Mouse (Mus musculus) hindlimb bud, embryonic 11.5 days (tissue): ENCODE data around the gene Rab3gap2.

Experiments used
- DNase-seq: peaks from one replicate; pipeline ENCODE4 v3.0.0-alpha.2; 2012; ENCODE audit warnings: low read depth, low spot score; ENCODE audit errors: extremely low spot score

Rab3gap2 gene

DNA sequence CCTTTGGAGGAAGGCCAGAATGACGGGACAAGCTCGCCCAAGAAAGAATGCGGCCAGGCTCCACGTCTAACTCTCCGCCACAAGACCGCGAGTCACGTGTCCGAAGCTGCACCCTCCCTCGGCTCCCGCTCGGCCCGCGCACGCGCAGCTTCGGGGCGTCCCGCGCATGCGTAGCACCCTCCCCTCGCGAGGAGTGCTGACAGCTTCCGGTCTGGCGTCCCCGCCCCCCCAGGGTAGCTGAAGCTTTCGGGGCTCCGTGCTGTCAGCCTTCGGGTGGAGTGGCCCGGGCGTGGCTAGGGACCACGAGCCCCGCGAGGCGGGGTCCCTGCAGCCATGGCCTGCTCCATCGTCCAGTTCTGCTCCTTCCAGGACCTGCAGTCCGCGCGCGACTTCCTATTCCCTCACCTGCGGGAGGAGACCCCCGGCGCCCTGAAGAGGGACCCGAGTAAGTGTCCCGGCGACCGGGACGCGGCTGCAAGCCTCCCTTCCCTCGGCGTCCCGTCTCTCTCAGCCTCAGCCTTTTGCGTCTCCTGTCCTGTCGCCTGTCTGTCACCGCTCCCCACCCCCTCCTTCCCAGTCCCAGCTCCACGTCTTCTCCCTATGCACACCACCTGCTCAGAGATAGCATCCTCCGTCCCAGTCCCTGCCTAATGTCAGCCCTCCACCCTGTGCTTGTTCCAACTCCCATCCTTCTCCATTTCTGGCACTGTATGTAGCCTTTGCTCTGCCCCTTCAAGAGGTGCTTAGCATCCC is at the start of gene Rab3gap2:
Gene Rab3gap2, plus strand, starts transcription at position 209 of the 753 bp plus-strand sequence.
- DNase-seq: peak; percentile 72

DNA sequence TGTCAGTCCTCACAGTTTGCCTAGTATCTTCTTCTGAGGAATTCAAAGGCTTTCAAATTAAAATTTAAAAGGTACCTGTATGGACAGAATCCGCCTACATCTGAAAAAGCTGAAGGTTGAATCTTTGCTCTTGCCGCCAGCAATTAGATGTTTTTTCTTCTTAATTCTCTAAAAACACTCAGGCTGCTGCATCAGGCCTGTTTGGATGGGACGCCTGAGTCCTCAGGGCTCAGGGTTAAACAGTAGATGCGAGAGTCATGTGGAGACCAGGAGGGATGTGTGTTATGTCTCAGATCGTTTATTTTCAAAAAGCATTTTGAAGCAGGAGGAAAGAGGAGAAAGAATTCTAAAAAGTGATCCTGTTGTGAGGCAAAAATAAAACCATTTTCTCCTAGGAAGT is 30.3 kb upstream of the Rab3gap2 start:
- DNase-seq: no peak

- DNase-seq: no peak
These were observed 26.1 kb upstream of the Rab3gap2 start for GRCm38 (mm10) chr1:185177860-185178259.

- DNase-seq: no peak
These were observed 20.2 kb upstream of the Rab3gap2 start for GRCm38 (mm10) chr1:185183591-185184330.

GRCm38 (mm10) chr1:185185556-185185955 is 18.4 kb upstream of the Rab3gap2 start:
- no peak for DNase-seq

DNA sequence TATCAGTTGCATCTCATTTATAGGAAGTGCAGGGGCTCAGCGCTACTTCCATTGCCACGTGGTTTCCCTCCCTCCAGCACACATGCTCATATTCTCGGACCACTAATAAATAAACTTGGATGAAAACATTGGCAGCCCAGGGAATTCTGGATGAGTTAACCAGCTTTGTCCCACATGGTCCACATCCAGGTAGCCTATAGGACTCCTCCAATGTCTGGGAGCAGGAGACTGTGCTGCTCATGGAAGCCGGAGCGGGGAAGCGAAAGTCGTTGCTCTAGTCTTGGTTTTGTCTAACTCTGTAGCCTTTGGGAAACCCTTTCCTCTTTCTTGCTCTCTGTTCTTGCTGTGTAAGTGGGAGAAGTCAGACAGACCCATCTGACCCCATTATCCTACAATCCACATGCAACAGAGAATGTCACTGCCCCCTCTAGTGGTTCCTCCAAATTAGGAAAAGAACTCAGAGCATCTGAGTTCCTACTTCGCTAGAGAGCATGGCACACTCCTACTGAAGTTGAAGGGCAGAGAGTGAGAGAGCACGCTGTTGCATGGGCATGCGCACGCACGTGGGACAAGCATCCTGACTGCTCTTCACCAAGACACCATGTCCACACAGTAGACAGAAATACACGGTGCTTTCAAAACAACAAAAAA is 16.7 kb upstream of the Rab3gap2 start:
- DNase-seq: no peak

- no peak for DNase-seq
These were observed 14.0 kb upstream of the Rab3gap2 start for GRCm38 (mm10) chr1:185189901-185190300.

- no peak for DNase-seq
These were observed 11.8 kb upstream of the Rab3gap2 start for GRCm38 (mm10) chr1:185192087-185192486.

DNA sequence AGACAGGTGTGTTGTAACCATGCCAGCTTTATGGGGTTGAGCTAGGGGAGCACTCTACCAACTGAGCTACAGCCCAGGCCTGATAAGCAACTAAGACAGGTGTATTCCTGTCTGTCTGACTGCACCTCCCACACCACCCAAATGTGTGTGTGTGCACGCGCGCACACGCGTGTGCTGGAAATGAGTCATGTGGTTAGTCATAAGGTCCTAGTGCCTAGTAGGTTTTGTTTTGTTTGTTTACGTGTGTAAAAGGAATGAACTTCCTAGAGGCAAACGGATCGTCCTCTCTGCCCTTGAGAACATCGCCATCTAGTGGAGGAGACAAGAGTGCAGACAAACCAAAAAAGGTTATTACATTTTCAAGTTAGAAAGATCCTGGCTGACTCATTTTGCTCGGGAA is 10.4 kb upstream of the Rab3gap2 start:
- DNase-seq: no peak

- no peak for DNase-seq
These were observed 7.6 kb upstream of the Rab3gap2 start for GRCm38 (mm10) chr1:185196323-185196722.

- no peak for DNase-seq
These were observed 3.1 kb upstream of the Rab3gap2 start for GRCm38 (mm10) chr1:185200571-185201395.

DNA sequence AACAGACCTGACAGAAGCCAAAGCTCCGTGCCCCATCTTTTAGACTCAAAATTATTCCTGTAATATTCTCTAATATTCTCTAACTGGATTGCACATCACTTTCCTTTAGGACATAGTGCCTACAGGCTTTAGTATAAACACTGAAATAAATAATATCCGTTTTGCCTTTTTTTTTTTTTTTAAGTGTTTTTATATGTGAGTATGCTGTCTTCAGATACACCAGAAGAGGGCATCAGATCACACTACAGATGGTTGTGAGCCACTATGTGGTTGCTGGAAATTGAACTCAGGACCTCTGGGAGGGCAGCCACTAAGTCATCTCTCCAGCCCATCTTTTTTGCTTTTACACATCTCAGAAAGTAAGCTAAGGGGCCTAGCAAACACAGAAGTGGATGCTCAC is 1.9 kb upstream of the Rab3gap2 start:
- DNase-seq: no peak

DNA sequence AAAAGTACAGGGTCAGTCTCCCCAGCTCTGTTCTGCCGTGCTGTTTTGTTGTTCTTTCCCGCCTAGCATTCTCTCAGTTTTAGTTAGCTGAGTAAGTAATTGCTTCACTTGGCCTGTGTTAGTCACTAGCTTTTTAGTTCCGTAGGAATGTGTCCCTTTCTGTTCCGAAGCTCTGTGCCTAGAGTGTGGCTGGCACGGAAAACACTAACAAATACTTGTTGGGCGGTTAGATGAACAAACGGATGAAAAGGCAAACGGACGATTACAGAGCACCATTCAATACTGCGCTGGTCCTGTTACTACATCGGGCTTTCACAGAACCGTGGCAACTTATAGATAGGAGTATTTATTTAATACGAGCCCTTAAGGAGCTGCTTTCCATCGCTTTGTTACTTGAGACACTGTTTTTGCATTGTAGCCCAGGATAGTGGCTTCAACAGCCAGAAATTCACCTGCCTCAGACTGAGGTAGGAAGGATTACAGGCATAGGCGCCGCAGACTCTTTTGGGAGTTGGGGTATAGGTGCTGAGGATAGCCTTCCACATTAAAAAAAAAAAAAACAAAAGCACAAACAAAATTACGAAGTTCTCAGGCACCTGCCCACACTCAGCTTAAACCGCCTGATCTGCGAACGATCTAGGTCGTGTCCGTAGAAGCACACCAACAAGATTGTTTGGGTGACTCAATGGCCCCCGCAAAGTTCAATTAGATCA is 565 bp upstream of the Rab3gap2 start:
- DNase-seq: no peak

DNA sequence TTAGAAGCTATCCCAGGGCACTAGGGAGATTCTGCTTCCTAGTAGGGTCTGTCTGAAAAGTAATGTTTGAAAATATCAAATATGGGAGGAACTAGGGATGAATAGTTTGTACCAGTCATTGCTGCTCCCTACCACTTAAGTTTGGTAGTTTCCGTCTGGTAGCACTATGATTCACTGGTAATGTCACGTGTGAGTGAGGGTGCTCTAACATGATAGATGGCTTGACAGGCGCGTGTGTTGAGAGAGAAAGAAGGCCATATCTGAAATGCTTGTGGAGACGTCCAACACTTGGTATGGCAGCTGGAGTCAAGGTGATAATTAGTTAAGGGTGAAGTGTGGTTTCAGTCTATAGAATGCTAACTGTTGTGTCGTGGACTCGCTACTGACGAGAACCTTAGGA is 1.2 kb downstream of the Rab3gap2 start:
- no peak for DNase-seq

GRCm38 (mm10) chr1:185207851-185208595 is 4.1 kb downstream of the Rab3gap2 start:
- no peak for DNase-seq

- no peak for DNase-seq
These were observed 4.8 kb downstream of the Rab3gap2 start for GRCm38 (mm10) chr1:185208766-185209165.

GRCm38 (mm10) chr1:185209641-185210176 is 5.8 kb downstream of the Rab3gap2 start:
- DNase-seq: no peak

- DNase-seq: no peak
These were observed 12.4 kb downstream of the Rab3gap2 start for GRCm38 (mm10) chr1:185216360-185216759.

GRCm38 (mm10) chr1:185216762-185217161 is 12.8 kb downstream of the Rab3gap2 start:
- no peak for DNase-seq
